Mouse (Mus musculus) thymus, adult 2 months (tissue): ENCODE measurements around the gene Tyms. TPM values are rescaled to one million over a fixed set of nuclear protein-coding genes. Genes with fewer than 3 reads are reported as not detected.
A peak's percentile ranks its signal among the peaks of the same experiment; 100 is the strongest.

Experiments
- DNase-seq: peaks from one replicate; pipeline ENCODE4 v3.0.0; 2021
- H3K27ac ChIP-seq: fragments of 200-500 bp; 2 replicates; pipeline ENCODE4 v1.5.1; 2012; ENCODE audit warnings: low read length, control low read depth; ENCODE audit not compliant: control insufficient read depth, insufficient read depth
- H3K27me3 ChIP-seq: fragments of 200-500 bp; 2 replicates; pipeline ENCODE4 v1.6.1; 2012; ENCODE audit warnings: mild to moderate bottlenecking, low read length, moderate library complexity, mixed read lengths; ENCODE audit not compliant: control insufficient read depth, insufficient read depth
- H3K36me3 ChIP-seq: fragments of 200-500 bp; 2 replicates; pipeline ENCODE4 v1.6.1; 2012; ENCODE audit warnings: mild to moderate bottlenecking, low read length, moderate library complexity; ENCODE audit not compliant: control insufficient read depth, insufficient read depth
- H3K4me1 ChIP-seq: fragments of 200-500 bp; replicated peaks from 2 replicates; pipeline ENCODE4 v1.6.1; 2012; ENCODE audit warnings: low read length; ENCODE audit not compliant: control insufficient read depth, insufficient read depth
- H3K4me3 ChIP-seq: fragments of 200-500 bp; 2 replicates; pipeline ENCODE4 v1.5.1; 2012; ENCODE audit warnings: mild to moderate bottlenecking, low read length, control low read depth, moderate library complexity; ENCODE audit not compliant: control insufficient read depth, insufficient read depth
- CTCF ChIP-seq: fragments of 200-500 bp; IDR thresholded peaks from 2 replicates; pipeline ENCODE4 v1.5.1; 2012; ENCODE audit warnings: mild to moderate bottlenecking, control low read depth, low read length, moderate library complexity, borderline replicate concordance; ENCODE audit not compliant: control insufficient read depth, poor library complexity, insufficient read depth; ENCODE audit errors: extremely low read depth
- POLR2A ChIP-seq: fragments of 200-500 bp; IDR thresholded peaks from 2 replicates; pipeline ENCODE4 v1.6.1; 2012; ENCODE audit warnings: mild to moderate bottlenecking, low read length, control low read depth, moderate library complexity; ENCODE audit not compliant: control insufficient read depth, poor library complexity, insufficient read depth; ENCODE audit errors: extremely low read depth
- WGBS: fragments of 180-500 bp; shearing (Covaris S2); methylation state at CpG from one replicate; pipeline ENCODE4 v1.1.7; 2018; 5-methylcytosine and 5-hydroxymethylcytosine counted together
- polyA plus RNA-seq: library from polyadenylated mRNA; depleted of rRNA; stranded (reverse); fragments of >200 nt; gene quantifications from 2 replicates; pipeline ENCODE4 v1.2.3, GENCODE M21; 2012; rRNA removed

Tyms gene
- polyA plus RNA-seq, 1 experiment, result 130 TPM

- TF ChIP-seq POLR2A, result no peak
- no peak for TF ChIP-seq CTCF
- Histone ChIP-seq H3K27me3 (no peaks in the 10 kb centered on the region), H3K36me3 (no peaks in the 10 kb centered on the region), H3K4me3 (no peak overlapping the region), H3K4me1 (no peaks in the 10 kb centered on the region), H3K27ac (no peak overlapping the region)
- DNase-seq, result peak; percentile 5
- WGBS, result 43% methylated on average over 2 of the region's 2 CpGs
Observed at GRCm38 (mm10) chr5:30014580-30014979, 58.8 kb downstream of the Tyms start.

- Histone ChIP-seq H3K27ac (no peak within 1 kb of the TSS), H3K36me3 (no peaks in the 10 kb centered on the region), H3K4me1 (no peaks in the 10 kb centered on the region), H3K4me3 (no peak within 1 kb of the TSS), H3K27me3 (no peaks in the 10 kb centered on the region)
- no peak for TF ChIP-seq POLR2A
- TF ChIP-seq CTCF, result no peak
- peak; percentile 11 for DNase-seq
- WGBS, result 12% methylated on average over 16 of the region's 16 CpGs
Observed at GRCm38 (mm10) chr5:30012726-30013503, 60.5 kb downstream of the Tyms start, which contains the start of gene Il6. Gene Il6 (plus strand): TSS chr5:30013114.

Other genes starting within 250 kb of the Tyms start
- gene Il6, start 60.5 kb downstream of the Tyms start, polyA plus RNA-seq, result 0.20 TPM in 1 of 2 replicates, not detected in the other
- gene Garem2, start 31.5 kb upstream of the Tyms start, polyA plus RNA-seq, result 0.09 and 0.13 TPM in 2 replicates
- not detected in 2 replicates for gene 3110082J24Rik, start 32.5 kb upstream of the Tyms start, polyA plus RNA-seq
- 73.8 and 80.5 TPM in 2 replicates for gene Hadha, start 81.5 kb upstream of the Tyms start, polyA plus RNA-seq
- 111 and 140 TPM in 2 replicates for gene Hadhb, start 81.6 kb upstream of the Tyms start, polyA plus RNA-seq
- 0.30 and 0.31 TPM in 2 replicates for gene Adgrf3, start 132.1 kb upstream of the Tyms start, polyA plus RNA-seq
- 32.2 and 33.4 TPM in 2 replicates for gene Selenoi, start 159.0 kb upstream of the Tyms start, polyA plus RNA-seq
- 1.1 and 1.4 TPM in 2 replicates for gene Drc1, start 207.8 kb upstream of the Tyms start, polyA plus RNA-seq